Mouse (Mus musculus) liver, postnatal 0 days (tissue): Measurements from ENCODE around the gene Dbndd2.

ENCODE experiments used
- CTCF ChIP-seq: sonication (generic); IDR thresholded peaks from 2 replicates; pipeline ENCODE4 v1.5.1; 2016; ENCODE audit warnings: antibody characterized with exemption, low read depth
- EP300 ChIP-seq: IDR thresholded peaks from 2 replicates; pipeline ENCODE4 v1.6.1; 2016; ENCODE audit warnings: antibody characterized with exemption, low read depth, mild to moderate bottlenecking

- TF ChIP-seq CTCF (no peak), EP300 (no peak)
These were observed 49.5 kb upstream of the Dbndd2 start for GRCm38 (mm10) chr2:164436215-164436913.
